Mouse (Mus musculus) liver, embryonic 15.5 days (tissue): Measurements from ENCODE around the gene Lrp8. TPM values are rescaled to one million over a fixed set of nuclear protein-coding genes. Genes with fewer than 3 reads are reported as not detected.

Source experiments
- ATAC-seq: fragments of 200-750 bp; cut with Nextera tagmentation; 2 replicates; pipeline ENCODE4 v1.8.0; 2017; ENCODE audit warnings: moderate number of reproducible peaks, mild to moderate bottlenecking, moderate library complexity; ENCODE audit not compliant: insufficient read depth
- H3K27ac ChIP-seq: fragments of 300-500 bp; sonication (generic); replicated peaks from 2 replicates; pipeline ENCODE4 v1.5.1; 2015; ENCODE audit warnings: mild to moderate bottlenecking, inconsistent platforms
- H3K27me3 ChIP-seq: fragments of 300-500 bp; sonication (generic); 2 replicates; pipeline ENCODE4 v1.6.1; 2015; ENCODE audit warnings: mild to moderate bottlenecking, inconsistent platforms
- H3K36me3 ChIP-seq: fragments of 300-500 bp; sonication (generic); replicated peaks from 2 replicates; pipeline ENCODE4 v1.6.1; 2015; ENCODE audit warnings: moderate library complexity, mild to moderate bottlenecking, inconsistent platforms
- H3K4me1 ChIP-seq: fragments of 300-500 bp; sonication (generic); replicated peaks from 2 replicates; pipeline ENCODE4 v1.6.1; 2015; ENCODE audit warnings: inconsistent platforms
- H3K4me2 ChIP-seq: fragments of 300-500 bp; sonication (generic); 2 replicates; pipeline ENCODE4 v1.6.1; 2015; ENCODE audit warnings: moderate library complexity, mild to moderate bottlenecking, inconsistent platforms
- H3K4me3 ChIP-seq: fragments of 300-500 bp; sonication (generic); replicated peaks from 2 replicates; pipeline ENCODE4 v1.5.1; 2015; ENCODE audit warnings: mild to moderate bottlenecking, inconsistent platforms
- H3K9ac ChIP-seq: fragments of 300-500 bp; sonication (generic); 2 replicates; pipeline ENCODE4 v1.6.1; 2015; ENCODE audit warnings: moderate library complexity, mild to moderate bottlenecking, inconsistent platforms
- H3K9me3 ChIP-seq: fragments of 300-500 bp; sonication (generic); replicated peaks from 2 replicates; pipeline ENCODE4 v1.6.1; 2016; ENCODE audit warnings: inconsistent platforms
- WGBS: fragments of 180-500 bp; shearing (Covaris S2); methylation state at CpG from one replicate; pipeline ENCODE4 v1.1.7; 2015; ENCODE audit warnings: mixed read lengths; ENCODE audit not compliant: insufficient replicate concordance; 5-methylcytosine and 5-hydroxymethylcytosine counted together
- polyA plus RNA-seq: library from polyadenylated mRNA; unstranded; fragments of >200 nt; fragmentation: Nextera tagmentation; extraction: Ambion mirVana; gene quantifications from 2 replicates; pipeline ENCODE4 v1.2.1, GENCODE M21; 2015

Lrp8 gene
- polyA plus RNA-seq, 1 experiment from 2014 or later: 2.1 TPM

- ATAC-seq: no peak
These were observed 28.1 kb downstream of the Lrp8 start for GRCm38 (mm10) chr4:107830189-107830588.

DNA sequence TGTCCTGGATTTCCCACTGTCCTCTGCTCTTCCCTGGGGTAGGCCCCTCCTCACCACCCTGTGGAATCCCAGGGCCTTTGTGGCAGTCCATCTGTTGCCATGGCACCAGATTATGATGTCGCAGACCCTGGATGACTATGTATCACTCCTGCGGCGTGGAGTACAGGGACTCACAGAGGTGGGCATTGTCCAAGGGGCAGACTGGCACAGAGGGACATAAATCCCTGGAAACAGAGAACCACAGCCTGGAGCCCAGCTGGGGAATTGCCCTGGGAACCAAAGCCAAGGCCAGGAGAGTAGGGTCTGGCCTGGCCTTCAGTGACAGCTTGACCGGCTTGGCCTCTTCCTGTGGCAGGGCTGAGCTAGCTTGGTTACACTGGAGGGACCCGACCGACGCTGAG lies 28.8 kb downstream of the Lrp8 start:
- no peaks in the 10 kb centered on the region for H3K36me3 ChIP-seq
- H3K4me2 ChIP-seq: no peak overlapping the region
- WGBS: 80% methylated on average over 7 of the region's 7 CpGs
- ATAC-seq: no peak
- no peak overlapping the region for H3K9ac ChIP-seq
- H3K4me1 ChIP-seq: no peaks in the 10 kb centered on the region; the same call in 1 of the 2 replicates
- no peak overlapping the region for H3K27ac ChIP-seq
- H3K9me3 ChIP-seq: no peaks in the 10 kb centered on the region
- no peaks in the 10 kb centered on the region for H3K27me3 ChIP-seq
- no peak overlapping the region for H3K4me3 ChIP-seq

More at GRCm38 (mm10) chr4:107830189-107830588, 28.1 kb downstream of the Lrp8 start:
- no peak overlapping the region for H3K4me3 ChIP-seq
- H3K9ac ChIP-seq: no peak overlapping the region
- H3K27me3 ChIP-seq: no peaks in the 10 kb centered on the region
- no peaks in the 10 kb centered on the region for H3K9me3 ChIP-seq
- H3K36me3 ChIP-seq: no peaks in the 10 kb centered on the region
- WGBS: 72% methylated on average over 10 of the region's 10 CpGs
- no peaks in the 10 kb centered on the region; the same call in 1 of the 2 replicates for H3K4me1 ChIP-seq
- H3K27ac ChIP-seq: no peak overlapping the region
- no peak overlapping the region for H3K4me2 ChIP-seq

DNA sequence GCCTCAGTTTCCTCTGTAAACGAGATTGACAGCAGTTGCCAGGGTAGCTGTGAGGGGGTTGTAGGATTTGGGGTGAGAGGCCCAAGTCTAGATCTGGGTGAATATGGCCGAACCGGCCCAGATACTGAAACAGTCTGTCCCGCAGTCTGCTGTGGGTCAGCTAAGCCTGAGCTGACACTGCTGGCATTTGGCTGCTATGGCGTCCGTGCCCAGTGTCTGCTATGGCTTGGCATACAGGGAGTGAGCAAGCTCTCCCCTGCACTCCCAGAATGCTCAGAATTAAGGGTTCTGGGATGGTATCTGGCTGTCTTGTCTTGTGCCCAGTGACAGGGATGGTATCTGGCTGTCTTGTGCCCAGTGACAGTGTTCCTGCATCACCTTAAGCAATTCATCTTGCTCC lies 29.6 kb downstream of the Lrp8 start:
- Histone ChIP-seq H3K27me3 (no peaks in the 10 kb centered on the region), H3K4me1 (no peaks in the 10 kb centered on the region; the same call in 1 of the 2 replicates), H3K27ac (no peak overlapping the region), H3K4me2 (no peak overlapping the region), H3K9me3 (no peaks in the 10 kb centered on the region), H3K4me3 (no peak overlapping the region), H3K36me3 (no peaks in the 10 kb centered on the region), H3K9ac (no peak overlapping the region)
- no peak for ATAC-seq
- WGBS: 78% methylated on average over 6 of the region's 6 CpGs

GRCm38 (mm10) chr4:107833525-107833924 lies 31.5 kb downstream of the Lrp8 start:
- Histone ChIP-seq H3K4me1 (no peaks in the 10 kb centered on the region; the same call in 1 of the 2 replicates), H3K9ac (no peak overlapping the region), H3K4me3 (no peak overlapping the region), H3K4me2 (no peak overlapping the region), H3K27ac (no peak overlapping the region), H3K9me3 (no peaks in the 10 kb centered on the region), H3K27me3 (no peaks in the 10 kb centered on the region), H3K36me3 (no peaks in the 10 kb centered on the region)
- no peak for ATAC-seq
- WGBS: 64% methylated on average over 5 of the region's 5 CpGs

- WGBS: 69% methylated on average over 22 of the region's 22 CpGs
- no peaks in the 10 kb centered on the region; the same call in 1 of the 2 replicates for H3K4me1 ChIP-seq
- H3K9me3 ChIP-seq: no peaks in the 10 kb centered on the region
- H3K9ac ChIP-seq: no peak overlapping the region
- no peak overlapping the region for H3K27ac ChIP-seq
- no peak for ATAC-seq
- no peak overlapping the region for H3K4me2 ChIP-seq
- H3K27me3 ChIP-seq: no peaks in the 10 kb centered on the region
- no peaks in the 10 kb centered on the region for H3K36me3 ChIP-seq
- no peak overlapping the region for H3K4me3 ChIP-seq
These were observed 32.7 kb downstream of the Lrp8 start for GRCm38 (mm10) chr4:107834643-107835314.

- Histone ChIP-seq H3K27ac (no peak overlapping the region), H3K36me3 (no peaks in the 10 kb centered on the region), H3K4me2 (no peak overlapping the region), H3K27me3 (no peaks in the 10 kb centered on the region), H3K9me3 (no peaks in the 10 kb centered on the region), H3K4me3 (no peak overlapping the region), H3K9ac (no peak overlapping the region), H3K4me1 (no peaks in the 10 kb centered on the region)
- no peak for ATAC-seq
- 56% methylated on average over 5 of the region's 5 CpGs for WGBS
These were observed 33.4 kb downstream of the Lrp8 start for GRCm38 (mm10) chr4:107835508-107835909.

DNA sequence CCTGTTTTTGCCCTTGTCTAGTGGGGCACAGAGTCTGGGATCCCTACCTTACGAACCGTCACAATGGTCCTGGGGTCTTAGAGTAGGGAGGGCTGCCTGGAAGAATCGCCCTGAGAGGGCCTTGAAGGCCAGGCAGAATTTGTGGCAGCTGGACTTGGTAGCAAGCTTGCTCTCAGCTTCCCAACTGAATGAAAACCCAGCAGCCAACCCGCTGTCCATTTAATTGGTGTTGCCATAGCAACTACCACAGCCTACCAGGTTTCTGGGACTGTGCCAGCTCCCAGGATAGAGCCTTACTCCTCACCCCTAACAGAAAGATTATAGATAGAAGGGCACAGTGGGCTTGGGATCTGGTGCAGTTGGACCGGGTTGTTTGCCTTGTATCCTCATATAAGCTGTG lies 34.7 kb downstream of the Lrp8 start:
- H3K9me3 ChIP-seq: no peaks in the 10 kb centered on the region
- H3K4me1 ChIP-seq: no peaks in the 10 kb centered on the region
- no peak for ATAC-seq
- H3K4me3 ChIP-seq: no peak overlapping the region
- H3K27ac ChIP-seq: no peak overlapping the region
- H3K36me3 ChIP-seq: no peaks in the 10 kb centered on the region
- no peaks in the 10 kb centered on the region for H3K27me3 ChIP-seq
- no peak overlapping the region for H3K9ac ChIP-seq
- no peak overlapping the region for H3K4me2 ChIP-seq
- 74% methylated on average over 5 of the region's 5 CpGs for WGBS

DNA sequence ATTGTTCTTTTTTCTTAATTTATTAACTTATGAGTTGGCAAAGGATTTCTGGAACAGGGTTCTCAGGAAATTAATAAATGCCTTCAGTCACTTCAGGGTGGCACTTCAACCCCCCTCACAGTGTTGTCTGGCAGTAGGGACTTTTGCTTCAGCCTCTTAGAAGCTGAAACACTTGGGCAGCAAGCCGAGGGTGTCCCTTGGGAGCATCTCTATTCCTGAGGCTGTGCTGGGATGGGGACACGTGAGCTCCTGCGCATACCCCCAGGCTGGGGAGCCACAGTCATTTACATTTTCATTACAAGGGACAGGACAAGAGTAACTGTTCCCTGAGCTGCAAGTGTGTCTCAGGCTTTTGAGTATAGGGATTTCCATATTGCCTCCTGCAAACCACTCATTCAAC lies 35.8 kb downstream of the Lrp8 start:
- peaks cover 7% of the 10 kb centered on the region for H3K4me1 ChIP-seq
- no peaks in the 10 kb centered on the region for H3K27me3 ChIP-seq
- no peak overlapping the region for H3K27ac ChIP-seq
- 78% methylated on average over 3 of the region's 3 CpGs for whole genome bisulfite sequencing
- H3K36me3 ChIP-seq: no peaks in the 10 kb centered on the region
- H3K9me3 ChIP-seq: no peaks in the 10 kb centered on the region
- H3K4me3 ChIP-seq: no peak overlapping the region
- no peak for ATAC-seq
- no peak overlapping the region for H3K9ac ChIP-seq
- no peak overlapping the region for H3K4me2 ChIP-seq

DNA sequence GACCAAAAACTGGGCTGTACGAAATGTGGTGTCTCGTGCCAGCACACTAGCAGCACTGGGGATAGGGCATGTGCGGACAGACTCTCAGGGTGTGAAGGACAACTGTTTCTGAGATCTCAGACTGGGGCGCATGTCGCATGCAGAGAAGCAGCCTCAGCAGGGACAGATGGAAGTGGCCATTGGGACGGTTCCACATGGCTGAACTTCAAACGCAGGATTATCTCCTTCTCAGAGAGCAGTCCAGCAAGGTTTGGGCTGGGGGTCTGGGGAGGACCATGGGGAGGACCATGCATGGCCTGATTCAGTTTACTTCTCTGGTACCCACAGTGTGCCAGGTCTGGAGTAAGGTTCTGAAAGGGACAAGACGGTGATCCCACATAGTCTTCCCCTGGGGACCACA lies 41.6 kb downstream of the Lrp8 start:
- Histone ChIP-seq H3K4me3 (no peak overlapping the region), H3K9me3 (no peaks in the 10 kb centered on the region), H3K27ac (no peak overlapping the region), H3K4me2 (no peak overlapping the region), H3K36me3 (no peaks in the 10 kb centered on the region), H3K9ac (no peak overlapping the region), H3K27me3 (peaks cover 11% of the 10 kb centered on the region), H3K4me1 (peaks cover 10% of the 10 kb centered on the region)
- ATAC-seq: no peak
- 81% methylated on average over 8 of the region's 8 CpGs for WGBS

GRCm38 (mm10) chr4:107844971-107845370 lies 42.9 kb downstream of the Lrp8 start:
- H3K4me1 ChIP-seq: peaks cover 10% of the 10 kb centered on the region
- H3K4me3 ChIP-seq: no peak overlapping the region
- H3K27ac ChIP-seq: no peak overlapping the region
- peaks cover 11% of the 10 kb centered on the region for H3K27me3 ChIP-seq
- no peak overlapping the region for H3K4me2 ChIP-seq
- no peak overlapping the region for H3K9ac ChIP-seq
- H3K36me3 ChIP-seq: no peaks in the 10 kb centered on the region
- ATAC-seq: no peak
- no peaks in the 10 kb centered on the region for H3K9me3 ChIP-seq
- 2% methylated on average over 10 of the region's 10 CpGs for WGBS

- Histone ChIP-seq H3K27ac (no peak overlapping the region), H3K4me3 (no peak overlapping the region), H3K27me3 (peaks cover 11% of the 10 kb centered on the region), H3K4me1 (peaks cover 10% of the 10 kb centered on the region), H3K9ac (no peak overlapping the region), H3K36me3 (no peaks in the 10 kb centered on the region), H3K9me3 (no peaks in the 10 kb centered on the region), H3K4me2 (no peak overlapping the region)
- no peak for ATAC-seq
- 64% methylated on average over 7 of the region's 7 CpGs for WGBS
These were observed 44.7 kb downstream of the Lrp8 start for GRCm38 (mm10) chr4:107846795-107847194.

GRCm38 (mm10) chr4:107848546-107848945 lies 46.5 kb downstream of the Lrp8 start:
- WGBS: 74% methylated on average over 5 of the region's 5 CpGs
- H3K9ac ChIP-seq: no peak overlapping the region

More at GRCm38 (mm10) chr4:107848546-107848945, 46.5 kb downstream of the Lrp8 start:
- Histone ChIP-seq H3K9me3 (no peaks in the 10 kb centered on the region), H3K36me3 (no peaks in the 10 kb centered on the region), H3K4me2 (no peak overlapping the region), H3K4me3 (no peak overlapping the region), H3K4me1 (no peaks in the 10 kb centered on the region), H3K27me3 (peaks cover 11% of the 10 kb centered on the region), H3K27ac (no peak overlapping the region)
- ATAC-seq: no peak
